Mouse (Mus musculus) heart, embryonic 14.5 days (tissue): ENCODE measurements around the gene Nr1i3. TPM values are rescaled to one million over a fixed set of nuclear protein-coding genes. Genes with fewer than 3 reads are reported as not detected.

Experiments used
- ATAC-seq: fragments of 200-750 bp; cut with Nextera tagmentation; 2 replicates; pipeline ENCODE4 v1.8.0; 2017; ENCODE audit warnings: low read depth, moderate TSS enrichment; ENCODE audit not compliant: insufficient number of reproducible peaks, insufficient read depth, low FRiP score
- H3K27ac ChIP-seq, 2 experiments: fragments of 200-500 bp in 1 of 2; fragments of 300-500 bp in 1 of 2; sonication (generic) in 1 of 2; replicated peaks in 1 of 2; 2 replicates each; pipeline ENCODE4 v1.5.1; 2012 to 2014; ENCODE audit warnings: low read depth in 2 of 2, low read length in 2 of 2, control low read depth in 1 of 2, mild to moderate bottlenecking in 1 of 2, mixed read lengths in 1 of 2; ENCODE audit not compliant: control insufficient read depth in 1 of 2, insufficient read depth in 1 of 2
- H3K27me3 ChIP-seq: fragments of 300-500 bp; sonication (generic); 2 replicates; pipeline ENCODE4 v1.6.1; 2014; ENCODE audit warnings: mild to moderate bottlenecking, low read length, control low read depth; ENCODE audit not compliant: control insufficient read depth, insufficient read depth
- H3K36me3 ChIP-seq: fragments of 300-500 bp; sonication (generic); 2 replicates; pipeline ENCODE4 v1.6.1; 2014; ENCODE audit warnings: mild to moderate bottlenecking, control low read depth, low read length, mixed read lengths; ENCODE audit not compliant: control insufficient read depth, insufficient read depth
- H3K4me1 ChIP-seq, 2 experiments: fragments of 200-500 bp in 1 of 2; fragments of 300-500 bp in 1 of 2; sonication (generic) in 1 of 2; 2 replicates each; pipeline ENCODE4 v1.6.1; 2012 to 2014; ENCODE audit warnings: low read length in 2 of 2, control low read depth in 1 of 2, mixed read lengths in 1 of 2; ENCODE audit not compliant: control insufficient read depth in 2 of 2, insufficient read depth in 2 of 2
- H3K4me2 ChIP-seq: fragments of 300-500 bp; sonication (generic); 2 replicates; pipeline ENCODE4 v1.6.1; 2014; ENCODE audit warnings: mild to moderate bottlenecking, low read length
- H3K4me3 ChIP-seq, 2 experiments: fragments of 200-500 bp in 1 of 2; fragments of 300-500 bp in 1 of 2; sonication (generic) in 1 of 2; 2 replicates each; pipeline ENCODE4 v1.5.1; 2012 to 2014; ENCODE audit warnings: low read length in 2 of 2, mild to moderate bottlenecking in 2 of 2, control low read depth in 1 of 2, low read depth in 1 of 2, moderate library complexity in 1 of 2; ENCODE audit not compliant: control insufficient read depth in 1 of 2, insufficient read depth in 1 of 2
- H3K9ac ChIP-seq: fragments of 300-500 bp; sonication (generic); 2 replicates; pipeline ENCODE4 v1.6.1; 2014; ENCODE audit warnings: mild to moderate bottlenecking, low read length
- H3K9me3 ChIP-seq: fragments of 300-500 bp; sonication (generic); 2 replicates; pipeline ENCODE4 v1.6.1; 2016; ENCODE audit warnings: low read length, control low read depth; ENCODE audit not compliant: control insufficient read depth
- WGBS: fragments of 180-500 bp; shearing (Covaris S2); extraction: QIAGEN DNeasy Blood & Tissue Kit; methylation state at CpG from one replicate; pipeline ENCODE4 v1.1.7; 2014; 5-methylcytosine and 5-hydroxymethylcytosine counted together
- polyA plus RNA-seq: library from polyadenylated mRNA; unstranded; fragments of >200 nt; fragmentation: Nextera tagmentation; extraction: Ambion mirVana; gene quantifications from 2 replicates; pipeline ENCODE4 v1.2.1, GENCODE M21; 2014

Gene Nr1i3
- polyA plus RNA-seq, 1 experiment from 2014 or later = 0.28 TPM

DNA sequence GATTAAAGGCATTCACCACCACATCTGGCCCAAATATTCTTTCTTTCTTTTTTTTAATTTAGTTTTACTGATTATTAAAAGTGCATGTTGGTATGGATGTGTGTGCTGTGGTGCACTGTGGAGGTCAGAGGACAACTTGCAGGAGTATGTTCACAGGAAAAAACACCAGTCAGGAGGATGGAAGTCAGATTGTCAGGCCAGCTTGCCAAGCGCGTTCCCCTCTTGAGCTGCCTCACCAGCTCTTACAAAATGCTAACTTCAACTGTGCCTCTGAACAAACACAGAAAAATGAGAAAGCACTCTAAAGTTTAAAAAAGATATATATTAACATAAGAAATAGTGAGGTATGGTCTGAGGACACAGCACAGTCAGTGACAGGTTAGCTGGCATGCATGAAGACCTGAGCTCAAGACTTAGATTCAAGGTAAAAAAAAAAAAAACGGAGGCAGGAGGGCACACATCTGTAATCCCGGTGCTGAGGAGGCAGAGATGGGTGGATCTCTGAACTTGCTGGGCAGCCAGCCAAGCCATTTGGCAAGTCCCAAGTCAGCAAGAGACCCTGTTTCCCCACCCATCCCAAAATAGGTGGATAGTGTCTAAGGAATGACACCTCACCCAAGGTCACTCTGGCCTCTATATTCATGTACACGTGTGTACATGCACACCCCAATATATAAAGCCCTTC is 34.1 kb upstream of the Nr1i3 start:
- WGBS = 56% methylated on average over 5 of the region's 5 CpGs
- H3K36me3 ChIP-seq = no peaks in the 10 kb centered on the region
- no peaks in the 10 kb centered on the region for H3K9me3 ChIP-seq
- peak overlapping the region in 1 of 2 experiments; percentile 44; a peak in 2 of 4 replicates for H3K27ac ChIP-seq
- H3K4me3 ChIP-seq = no peak overlapping the region
- H3K27me3 ChIP-seq = no peaks in the 10 kb centered on the region
- no peak overlapping the region for H3K4me2 ChIP-seq
- no peak for ATAC-seq
- no peak overlapping the region for H3K9ac ChIP-seq
- H3K4me1 ChIP-seq = peaks cover 7 to 18% of the 10 kb centered on the region in 2 experiments

DNA sequence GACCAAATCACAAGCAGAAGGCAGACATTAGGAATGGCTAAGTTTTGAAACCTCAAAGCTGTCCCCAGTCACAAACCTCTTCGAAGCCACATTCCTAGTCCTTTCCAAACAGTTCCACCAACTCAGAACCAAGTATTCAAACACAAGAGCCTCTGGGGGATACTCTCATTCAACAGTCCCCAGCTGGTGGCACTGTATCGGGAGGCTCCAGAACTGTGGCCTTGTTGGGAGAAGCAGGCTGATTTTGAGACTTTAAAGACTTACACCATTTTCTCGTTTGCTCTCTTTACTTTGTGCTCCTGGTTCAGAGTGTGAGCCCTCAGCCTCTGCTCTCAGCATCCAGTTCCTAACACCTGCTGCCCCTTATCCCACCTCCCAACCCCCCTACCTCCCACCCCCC is 30.7 kb upstream of the Nr1i3 start:
- Histone ChIP-seq H3K27ac (0 out of 4 replicates have a peak overlapping the region, but pooled peaks of 1 of the 2 experiments have one; percentile 84), H3K4me3 (no peak overlapping the region), H3K36me3 (no peaks in the 10 kb centered on the region), H3K9ac (no peak overlapping the region), H3K4me2 (no peak overlapping the region), H3K27me3 (no peaks in the 10 kb centered on the region), H3K9me3 (no peaks in the 10 kb centered on the region), H3K4me1 (peaks cover 20 to 36% of the 10 kb centered on the region in 2 experiments)
- WGBS = 84% methylated on average over 3 of the region's 3 CpGs
- no peak for ATAC-seq

DNA sequence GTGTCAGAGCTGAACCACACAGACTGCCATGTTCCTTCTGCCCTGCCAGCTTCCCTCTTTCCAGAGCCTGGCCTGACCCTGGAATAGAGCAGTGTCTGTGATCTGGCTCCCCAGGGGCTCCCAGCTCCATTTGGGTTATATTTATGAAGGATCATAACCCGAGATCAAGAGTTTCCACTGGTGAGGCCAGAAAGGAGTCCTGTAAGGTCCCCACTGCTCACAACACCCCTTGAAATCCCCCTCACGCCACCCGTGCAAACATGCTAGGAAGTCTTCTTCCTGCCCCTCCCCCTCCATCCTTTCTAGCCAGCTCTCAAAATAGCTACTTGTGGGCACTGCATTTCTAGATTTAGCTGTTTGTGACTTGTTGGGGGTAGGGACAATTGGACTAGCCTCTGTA is 30.1 kb upstream of the Nr1i3 start:
- ATAC-seq = no peak
- no peak overlapping the region; the same call in 1 of the 2 replicates for H3K9ac ChIP-seq
- H3K9me3 ChIP-seq = no peaks in the 10 kb centered on the region
- H3K27ac ChIP-seq = peak overlapping the region; percentile 67 to 84; a peak in 3 of 4 replicates
- H3K36me3 ChIP-seq = no peaks in the 10 kb centered on the region
- H3K4me1 ChIP-seq = peaks cover 23 to 39% of the 10 kb centered on the region in 2 experiments
- 16% methylated on average over 3 of the region's 3 CpGs for WGBS
- H3K27me3 ChIP-seq = no peaks in the 10 kb centered on the region
- no peak overlapping the region for H3K4me3 ChIP-seq
- peak overlapping the region; percentile 31; the same call in 1 of the 2 replicates for H3K4me2 ChIP-seq

DNA sequence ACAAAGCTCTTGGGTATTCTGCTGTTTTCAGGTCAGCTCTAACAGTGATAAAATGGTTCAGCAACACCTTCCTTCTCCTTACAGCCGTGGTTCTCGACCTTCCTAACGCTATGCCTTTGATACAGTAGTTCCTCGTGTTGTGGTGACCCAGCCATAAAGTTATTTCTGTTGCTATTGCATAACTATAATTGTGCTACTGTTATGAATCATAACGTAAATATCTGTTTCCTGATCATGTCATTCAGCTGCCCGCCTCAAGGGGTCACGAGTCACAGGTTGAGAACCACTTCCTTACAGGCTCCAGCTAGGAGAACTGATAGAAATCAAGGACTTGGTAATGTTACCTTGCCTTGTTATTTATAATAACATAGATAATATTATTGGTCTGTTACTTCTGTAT is 29.5 kb upstream of the Nr1i3 start:
- no peaks in the 10 kb centered on the region for H3K36me3 ChIP-seq
- H3K9ac ChIP-seq = no peak overlapping the region; the same call in 1 of the 2 replicates
- H3K9me3 ChIP-seq = no peaks in the 10 kb centered on the region
- peaks cover 29 to 46% of the 10 kb centered on the region in 2 experiments for H3K4me1 ChIP-seq
- H3K4me3 ChIP-seq = no peak overlapping the region
- ATAC-seq = no peak
- no peaks in the 10 kb centered on the region for H3K27me3 ChIP-seq
- WGBS = 54% methylated on average over 7 of the region's 7 CpGs
- H3K27ac ChIP-seq = peak overlapping the region; percentile 64 to 84
- peak overlapping the region; percentile 31; the same call in 1 of the 2 replicates for H3K4me2 ChIP-seq

DNA sequence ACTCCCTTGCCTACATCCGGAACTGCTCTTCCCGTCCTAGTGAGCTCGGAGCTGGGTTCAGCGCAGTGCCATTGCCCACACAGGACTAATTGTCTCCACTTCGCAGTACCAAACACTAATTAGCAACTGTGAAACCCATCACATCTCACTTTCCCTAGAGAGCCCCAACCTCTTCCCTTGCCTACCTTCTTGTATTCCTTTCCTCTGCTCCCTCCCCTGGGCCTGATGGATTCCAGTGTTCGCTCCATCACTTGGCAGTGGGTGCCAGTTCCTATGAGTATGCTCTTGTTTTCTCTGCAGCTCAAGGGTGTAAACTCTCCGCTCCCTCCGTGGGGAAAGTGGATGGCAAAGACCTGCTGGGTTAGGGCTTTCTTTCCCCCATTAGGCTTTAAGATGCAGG is 28.1 kb upstream of the Nr1i3 start:
- Histone ChIP-seq H3K27me3 (no peaks in the 10 kb centered on the region), H3K36me3 (no peaks in the 10 kb centered on the region), H3K4me1 (peaks cover 36 to 48% of the 10 kb centered on the region in 2 experiments), H3K9ac (no peak overlapping the region), H3K9me3 (no peaks in the 10 kb centered on the region), H3K4me3 (no peak overlapping the region), H3K27ac (peak overlapping the region in 1 of 2 experiments; percentile 46; a peak in 1 of 4 replicates), H3K4me2 (no peak overlapping the region)
- WGBS = 61% methylated on average over 8 of the region's 8 CpGs
- ATAC-seq = no peak

DNA sequence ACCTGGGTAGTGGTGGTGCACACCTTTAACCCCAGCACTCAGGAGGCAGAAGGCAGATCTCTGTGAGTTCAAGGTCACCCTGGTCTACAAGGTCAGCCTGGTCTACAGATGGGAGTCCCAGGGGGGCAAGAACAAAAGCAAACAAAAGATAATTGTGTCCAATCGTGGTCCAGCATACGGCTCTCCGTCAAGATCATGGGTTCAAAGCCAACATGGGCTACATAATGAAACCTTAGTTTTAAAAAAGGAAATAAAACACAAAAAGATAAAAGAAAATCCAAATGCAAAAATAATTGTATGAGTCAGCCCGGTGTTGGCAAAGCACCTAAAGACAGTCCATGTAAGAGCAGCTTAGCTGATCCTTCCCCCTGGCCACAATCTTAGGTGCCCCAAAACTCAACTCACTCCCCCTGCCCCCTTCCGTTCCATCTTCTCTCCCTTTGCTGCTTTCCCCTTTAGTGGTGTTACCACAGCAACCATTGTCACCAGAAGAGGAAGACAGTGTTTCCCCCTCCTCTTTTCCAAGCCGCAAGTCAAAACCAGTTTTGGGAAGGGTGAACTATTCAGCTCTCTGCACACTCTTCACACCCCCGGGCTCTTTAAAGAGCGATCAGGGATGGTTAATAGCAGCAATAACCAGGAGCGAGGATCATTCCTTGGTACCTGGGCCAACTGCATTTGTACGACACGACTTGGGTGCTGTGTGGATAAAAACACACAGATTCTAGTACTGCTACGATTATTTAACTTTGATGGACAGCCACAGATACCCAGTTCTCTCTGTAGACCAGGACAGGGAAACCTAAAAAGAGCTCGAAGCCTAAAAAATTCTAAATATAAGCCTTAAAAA is 25.7 kb upstream of the Nr1i3 start:
- H3K36me3 ChIP-seq = no peaks in the 10 kb centered on the region
- no peaks in the 10 kb centered on the region for H3K27me3 ChIP-seq
- ATAC-seq = no peak
- WGBS = 73% methylated on average over 13 of the region's 13 CpGs
- no peaks in the 10 kb centered on the region for H3K9me3 ChIP-seq
- no peak overlapping the region for H3K4me2 ChIP-seq
- H3K9ac ChIP-seq = no peak overlapping the region
- H3K4me3 ChIP-seq = no peak overlapping the region
- H3K27ac ChIP-seq = peak overlapping the region; percentile 3 to 90; a peak in 2 of 4 replicates
- peaks cover 42 to 52% of the 10 kb centered on the region in 2 experiments for H3K4me1 ChIP-seq

DNA sequence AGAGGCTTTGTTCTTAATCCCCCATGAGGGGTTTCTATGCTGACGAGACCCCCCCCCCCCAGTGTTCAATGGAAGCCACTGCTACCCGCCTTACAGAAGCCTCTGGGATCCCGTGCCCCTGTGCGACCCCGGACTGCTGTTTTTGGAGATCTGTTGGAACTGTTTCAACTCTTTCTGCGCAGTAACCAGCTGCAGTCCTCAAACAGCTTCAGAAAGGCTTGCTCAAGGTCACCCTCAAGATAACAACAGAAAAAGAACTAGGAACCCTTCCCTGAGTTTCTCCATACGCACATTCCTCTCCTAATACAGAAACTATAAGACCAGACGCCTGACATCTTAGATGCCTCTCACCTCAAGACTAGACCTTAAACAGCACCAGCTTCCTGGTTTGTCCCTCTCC is 24.7 kb upstream of the Nr1i3 start:
- H3K27ac ChIP-seq = peak overlapping the region; percentile 90 to 92
- no peaks in the 10 kb centered on the region for H3K36me3 ChIP-seq
- no peak overlapping the region for H3K4me3 ChIP-seq
- peaks cover 7% of the 10 kb centered on the region; the same call in 1 of the 2 replicates for H3K27me3 ChIP-seq
- no peaks in the 10 kb centered on the region for H3K9me3 ChIP-seq
- ATAC-seq = peak; percentile 37
- WGBS = 5% methylated on average over 8 of the region's 8 CpGs
- H3K9ac ChIP-seq = peak overlapping the region; percentile 60
- H3K4me2 ChIP-seq = peak overlapping the region; percentile 37
- H3K4me1 ChIP-seq = peaks cover 44 to 55% of the 10 kb centered on the region in 2 experiments
